Mouse (Mus musculus): Measurements from ENCODE around the gene Tgfb1i1.

DNA sequence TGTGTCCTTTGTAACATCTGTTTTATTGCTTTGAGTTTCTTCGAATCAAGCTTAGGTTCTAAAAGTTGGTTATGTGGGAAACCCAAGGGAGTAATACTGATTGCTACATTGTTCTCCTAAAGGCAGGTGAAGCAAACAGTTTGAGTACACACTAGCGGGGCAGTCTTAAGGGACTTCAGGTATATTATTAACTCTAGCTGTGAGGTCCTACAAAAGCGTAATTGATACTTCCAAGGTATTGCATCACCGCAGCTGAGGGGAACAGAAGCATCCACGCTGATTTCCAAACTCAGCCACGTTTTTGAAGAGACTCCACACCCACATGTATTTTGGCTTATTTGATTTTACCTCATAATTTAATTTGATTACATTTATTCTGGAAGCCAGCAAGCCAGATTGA, 57.6 kb downstream of the Tgfb1i1 start:
- TF ChIP-seq CTCF (IDR thresholded peaks at IDR 0.05; ENCODE audit: low read depth) (no peak), EP300 (IDR thresholded peaks at IDR 0.05; ENCODE audit: low read depth) (no peak)
